Mouse (Mus musculus) small intestine, adult 2 months (tissue): ENCODE results near the gene Arpin. TPM values are rescaled to one million over a fixed set of nuclear protein-coding genes. Genes with fewer than 3 reads are reported as not detected.

Source experiments
- H3K27ac ChIP-seq: fragments of 200-500 bp; 2 replicates; pipeline ENCODE4 v1.5.1; 2012; ENCODE audit warnings: low read depth, low read length, control low read depth, inconsistent platforms; ENCODE audit not compliant: insufficient read depth
- H3K27me3 ChIP-seq: fragments of 200-500 bp; 2 replicates; pipeline ENCODE4 v1.6.1; 2012; ENCODE audit warnings: mild to moderate bottlenecking, moderate library complexity, low read length, inconsistent platforms; ENCODE audit not compliant: control insufficient read depth, insufficient read depth
- H3K36me3 ChIP-seq: fragments of 200-500 bp; 2 replicates; pipeline ENCODE4 v1.6.1; 2012; ENCODE audit warnings: mild to moderate bottlenecking, low read length, control low read depth, inconsistent platforms; ENCODE audit not compliant: control insufficient read depth, insufficient read depth
- H3K4me1 ChIP-seq: fragments of 200-500 bp; 2 replicates; pipeline ENCODE4 v1.6.1; 2012; ENCODE audit warnings: low read length, inconsistent platforms, mixed read lengths; ENCODE audit not compliant: control insufficient read depth, insufficient read depth, insufficient read length
- H3K4me3 ChIP-seq: fragments of 200-500 bp; 2 replicates; pipeline ENCODE4 v1.5.1; 2012; ENCODE audit warnings: low read depth, mild to moderate bottlenecking, control low read depth, inconsistent platforms, low read length, moderate library complexity
- CTCF ChIP-seq: fragments of 200-500 bp; IDR thresholded peaks from 2 replicates; pipeline ENCODE4 v1.5.1; 2012; ENCODE audit warnings: low read depth, mild to moderate bottlenecking, control low read depth, inconsistent platforms, low read length, moderate library complexity, mixed read lengths; ENCODE audit not compliant: insufficient replicate concordance, insufficient read length; ENCODE audit errors: extremely low read depth
- POLR2A ChIP-seq: fragments of 200-500 bp; IDR thresholded peaks from 2 replicates; pipeline ENCODE4 v1.6.1; 2012; ENCODE audit warnings: low read depth, mild to moderate bottlenecking, control low read depth, inconsistent platforms, low read length, moderate library complexity
- WGBS: fragments of 180-500 bp; shearing (Covaris S2); methylation state at CpG from one replicate; pipeline ENCODE4 v1.1.7; 2018; 5-methylcytosine and 5-hydroxymethylcytosine counted together
- polyA plus RNA-seq: library from polyadenylated mRNA; depleted of rRNA; stranded (reverse); fragments of >200 nt; gene quantifications from 2 replicates; pipeline ENCODE4 v1.2.3, GENCODE M21; 2012

Arpin gene
- polyA plus RNA-seq, 1 experiment = 23.2 TPM

- Histone ChIP-seq H3K4me1 (0 out of 2 replicates have a peak, but pooled peaks cover 2% of the 10 kb centered on the region), H3K27ac (no peak overlapping the region), H3K36me3 (peaks cover 29% of the 10 kb centered on the region), H3K4me3 (no peak overlapping the region), H3K27me3 (no peaks in the 10 kb centered on the region)
- peak; percentile 63; the same call in 1 of the 2 replicates for TF ChIP-seq CTCF
- TF ChIP-seq POLR2A = no peak
- 62% methylated on average over 3 of the region's 3 CpGs for WGBS
Measured at GRCm38 (mm10) chr7:79914556-79914955, 20.6 kb downstream of the Arpin start.

DNA sequence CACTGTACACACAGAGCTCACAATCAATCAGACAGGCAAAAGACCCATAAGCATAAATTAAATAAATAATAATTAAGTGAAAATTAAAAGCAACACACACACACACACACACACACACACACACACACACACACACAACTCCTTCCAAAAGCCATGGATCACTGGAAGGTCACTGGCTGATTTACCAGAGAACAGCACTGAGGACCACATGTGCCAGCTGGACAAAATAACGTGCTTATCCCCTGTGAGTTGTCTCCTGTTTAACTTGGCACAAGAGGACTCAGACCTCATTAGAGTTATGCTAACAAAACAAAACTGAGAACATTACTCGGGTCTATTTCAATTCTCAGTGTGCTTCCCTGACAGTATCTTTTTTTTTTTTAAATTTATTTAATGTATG is 27.8 kb downstream of the Arpin start:
- whole genome bisulfite sequencing = 33% methylated on average over 2 of the region's 2 CpGs
- no peak for TF ChIP-seq POLR2A
- TF ChIP-seq CTCF = no peak
- H3K27ac ChIP-seq = no peak overlapping the region
- no peak overlapping the region for H3K4me3 ChIP-seq
- peaks cover 8% of the 10 kb centered on the region; the same call in 1 of the 2 replicates for H3K4me1 ChIP-seq
- peaks cover 22% of the 10 kb centered on the region for H3K36me3 ChIP-seq
- no peaks in the 10 kb centered on the region for H3K27me3 ChIP-seq

GRCm38 (mm10) chr7:79906914-79907313 is 28.2 kb downstream of the Arpin start:
- Histone ChIP-seq H3K36me3 (peaks cover 22% of the 10 kb centered on the region), H3K27me3 (no peaks in the 10 kb centered on the region), H3K27ac (no peak overlapping the region), H3K4me1 (peaks cover 10% of the 10 kb centered on the region; the same call in 1 of the 2 replicates), H3K4me3 (no peak overlapping the region)
- 93% methylated on average over 3 of the region's 3 CpGs for WGBS
- TF ChIP-seq POLR2A (no peak), CTCF (no peak)

GRCm38 (mm10) chr7:79905193-79905592 is 30.0 kb downstream of the Arpin start:
- Histone ChIP-seq H3K36me3 (peaks cover 22% of the 10 kb centered on the region), H3K4me3 (no peak overlapping the region), H3K27ac (no peak overlapping the region), H3K27me3 (no peaks in the 10 kb centered on the region), H3K4me1 (peaks cover 21% of the 10 kb centered on the region; the same call in 1 of the 2 replicates)
- TF ChIP-seq CTCF (no peak), POLR2A (no peak)
- WGBS = 94% methylated on average over 4 of the region's 4 CpGs

DNA sequence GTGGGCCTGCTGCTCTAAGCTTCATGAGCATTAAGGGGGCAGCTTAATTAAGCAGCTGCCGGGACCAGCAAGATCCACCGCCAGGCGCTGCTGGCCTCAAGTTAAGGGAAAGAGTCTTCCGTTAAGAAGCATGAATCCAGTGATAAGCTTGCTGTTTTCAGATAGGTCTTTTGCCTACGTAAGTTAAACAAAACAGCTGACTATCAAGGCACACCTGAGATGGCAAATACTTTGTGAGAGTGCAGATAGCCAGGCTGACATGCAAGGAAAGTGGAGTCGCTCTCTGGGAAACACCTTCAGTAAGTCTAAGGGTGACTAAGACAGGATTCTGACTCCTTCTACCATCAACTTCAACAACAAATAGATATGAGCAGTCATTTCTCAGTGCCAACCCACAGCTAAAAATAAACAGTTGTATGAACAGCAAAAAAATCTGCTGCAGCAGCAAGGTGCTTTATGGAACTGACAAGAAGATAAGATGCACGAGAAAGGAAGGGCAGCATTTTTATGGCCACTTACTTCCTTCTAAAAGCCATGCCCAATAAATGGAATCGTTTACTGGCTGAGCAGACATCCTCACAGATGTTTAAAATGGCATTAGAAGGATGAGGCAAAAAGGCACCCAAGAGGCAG is 31.9 kb downstream of the Arpin start:
- 29% methylated on average over 8 of the region's 8 CpGs for WGBS
- peak overlapping the region; percentile 96 for H3K27ac ChIP-seq
- peaks cover 8% of the 10 kb centered on the region for H3K36me3 ChIP-seq
- H3K27me3 ChIP-seq = no peaks in the 10 kb centered on the region
- peaks cover 21% of the 10 kb centered on the region; the same call in 1 of the 2 replicates for H3K4me1 ChIP-seq
- H3K4me3 ChIP-seq = no peak overlapping the region; the same call in 1 of the 2 replicates
- TF ChIP-seq POLR2A (no peak), CTCF (no peak)

- peaks cover 4% of the 10 kb centered on the region; the same call in 1 of the 2 replicates for H3K36me3 ChIP-seq
- 45% methylated on average over 6 of the region's 6 CpGs for WGBS
- no peak for TF ChIP-seq CTCF
- TF ChIP-seq POLR2A = no peak
- H3K27ac ChIP-seq = peak overlapping the region; percentile 84
- peaks cover 33% of the 10 kb centered on the region; the same call in 1 of the 2 replicates for H3K4me1 ChIP-seq
- H3K27me3 ChIP-seq = no peaks in the 10 kb centered on the region
- no peak overlapping the region for H3K4me3 ChIP-seq
Measured at GRCm38 (mm10) chr7:79900753-79901152, 34.4 kb downstream of the Arpin start.

DNA sequence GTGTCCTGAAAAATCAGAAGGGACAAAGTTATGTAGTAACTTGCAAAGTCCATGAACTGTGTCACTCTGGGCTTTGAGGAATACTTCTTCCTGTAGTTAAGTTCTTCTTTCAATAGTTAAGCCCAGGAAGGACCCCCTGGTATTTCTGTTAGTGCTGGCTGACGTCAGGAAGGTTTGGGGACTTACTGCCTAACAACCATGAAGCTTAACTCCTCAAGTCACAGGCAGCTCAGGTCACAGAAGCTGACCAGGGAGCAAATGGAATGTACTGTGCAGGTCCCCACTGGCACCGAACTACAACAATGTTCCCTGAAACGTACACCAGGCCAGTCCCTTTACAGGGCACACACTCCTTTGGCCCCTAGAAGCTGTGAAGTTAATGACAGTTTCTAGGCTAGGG is 39.9 kb downstream of the Arpin start:
- TF ChIP-seq CTCF = no peak
- TF ChIP-seq POLR2A = no peak
- Histone ChIP-seq H3K27me3 (no peaks in the 10 kb centered on the region), H3K4me1 (peaks cover 35% of the 10 kb centered on the region), H3K36me3 (peaks cover 1% of the 10 kb centered on the region; the same call in 1 of the 2 replicates), H3K27ac (peak overlapping the region; percentile 91), H3K4me3 (no peak overlapping the region)
- WGBS = 46% methylated on average over 3 of the region's 3 CpGs

DNA sequence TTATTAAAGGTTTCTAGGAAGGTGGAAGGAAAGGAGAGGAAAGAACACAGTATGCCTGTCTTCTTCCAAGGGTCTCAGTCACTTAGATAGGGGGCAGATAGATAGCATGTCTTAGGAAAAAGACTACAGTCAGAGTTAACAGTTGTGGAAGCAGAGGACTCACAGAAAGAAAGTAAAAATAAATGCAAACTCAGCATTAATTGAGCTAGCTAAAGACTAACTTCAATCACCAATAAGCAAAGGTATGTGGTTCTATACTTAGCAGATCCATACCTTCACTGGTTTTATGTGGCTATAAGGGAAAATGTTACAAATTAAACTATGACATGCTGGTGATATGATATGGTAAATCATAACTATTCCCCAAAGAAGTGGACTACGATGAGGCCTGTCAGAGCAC is 40.4 kb downstream of the Arpin start:
- no peaks in the 10 kb centered on the region; the same call in 1 of the 2 replicates for H3K36me3 ChIP-seq
- no peaks in the 10 kb centered on the region for H3K27me3 ChIP-seq
- peak overlapping the region; percentile 93 for H3K27ac ChIP-seq
- peaks cover 37% of the 10 kb centered on the region for H3K4me1 ChIP-seq
- 36% methylated on average over 1 of the region's 1 CpGs for WGBS
- no peak overlapping the region for H3K4me3 ChIP-seq
- TF ChIP-seq POLR2A = no peak
- TF ChIP-seq CTCF = no peak
